Mouse (Mus musculus): ENCODE measurements around the gene Eps8l1. TPM values are rescaled to one million over a fixed set of nuclear protein-coding genes. Genes with fewer than 3 reads are reported as not detected.

The Eps8l1 gene
- polyA plus RNA-seq, 1 experiment from 2014 or later, result 8.2 TPM

GRCm38 (mm10) chr7:4502421-4503090 is 42.1 kb downstream of the Eps8l1 start:
- Histone ChIP-seq H3K9ac (replicated peaks) (peak overlapping the region; percentile 97), H3K36me3 (0 out of 2 replicates have a peak, but pooled peaks cover 7% of the 10 kb centered on the region), H3K27me3 (no peaks in the 10 kb centered on the region), H3K27ac (no peak overlapping the region), H3K4me2 (replicated peaks) (peak overlapping the region; percentile 85), H3K4me1 (replicated peaks) (peaks cover 36% of the 10 kb centered on the region), H3K9me3 (no peaks in the 10 kb centered on the region), H3K4me3 (replicated peaks) (peak overlapping the region; percentile 92)
- 14% methylated on average over 14 of the region's 14 CpGs for WGBS
- peak; percentile 29 for ATAC-seq

GRCm38 (mm10) chr7:4503100-4503499 is 42.6 kb downstream of the Eps8l1 start:
- no peaks in the 10 kb centered on the region for H3K9me3 ChIP-seq
- peaks cover 31% of the 10 kb centered on the region for H3K4me1 ChIP-seq (replicated peaks)
- no peak overlapping the region for H3K9ac ChIP-seq (replicated peaks)
- 0 out of 2 replicates have a peak, but pooled peaks cover 4% of the 10 kb centered on the region for H3K36me3 ChIP-seq
- no peaks in the 10 kb centered on the region for H3K27me3 ChIP-seq
- ATAC-seq, result no peak
- WGBS, result 76% methylated on average over 4 of the region's 4 CpGs
- no peak overlapping the region for H3K4me2 ChIP-seq (replicated peaks)
- H3K27ac ChIP-seq, result no peak overlapping the region
- no peak overlapping the region; the same call in 1 of the 2 replicates for H3K4me3 ChIP-seq (replicated peaks)

- whole genome bisulfite sequencing, result 85% methylated on average over 5 of the region's 5 CpGs
- Histone ChIP-seq H3K36me3 (0 out of 2 replicates have a peak, but pooled peaks cover 4% of the 10 kb centered on the region), H3K4me1 (replicated peaks) (peaks cover 23% of the 10 kb centered on the region), H3K4me2 (replicated peaks) (no peak overlapping the region), H3K27me3 (0 out of 2 replicates have a peak, but pooled peaks cover 3% of the 10 kb centered on the region), H3K9me3 (no peaks in the 10 kb centered on the region), H3K27ac (no peak overlapping the region), H3K4me3 (replicated peaks) (no peak overlapping the region), H3K9ac (replicated peaks) (no peak overlapping the region)
- no peak for ATAC-seq
These were observed 43.4 kb downstream of the Eps8l1 start for GRCm38 (mm10) chr7:4503858-4504257.

- 62% methylated on average over 11 of the region's 11 CpGs for WGBS
- no peak for ATAC-seq
- Histone ChIP-seq H3K27ac (no peak overlapping the region), H3K27me3 (0 out of 2 replicates have a peak, but pooled peaks cover 3% of the 10 kb centered on the region), H3K9ac (replicated peaks) (no peak overlapping the region), H3K4me2 (replicated peaks) (no peak overlapping the region), H3K9me3 (no peaks in the 10 kb centered on the region), H3K4me1 (replicated peaks) (peaks cover 15% of the 10 kb centered on the region), H3K4me3 (replicated peaks) (no peak overlapping the region), H3K36me3 (no peaks in the 10 kb centered on the region)
These were observed 44.4 kb downstream of the Eps8l1 start for GRCm38 (mm10) chr7:4504646-4505435.

- Histone ChIP-seq H3K27me3 (0 out of 2 replicates have a peak, but pooled peaks cover 3% of the 10 kb centered on the region), H3K4me2 (replicated peaks) (no peak overlapping the region), H3K9ac (replicated peaks) (no peak overlapping the region), H3K27ac (no peak overlapping the region), H3K4me1 (replicated peaks) (peaks cover 13% of the 10 kb centered on the region; the same call in 1 of the 2 replicates), H3K4me3 (replicated peaks) (no peak overlapping the region), H3K9me3 (no peaks in the 10 kb centered on the region), H3K36me3 (no peaks in the 10 kb centered on the region)
- ATAC-seq, result no peak
- 67% methylated on average over 3 of the region's 4 CpGs for WGBS
These were observed 46.7 kb downstream of the Eps8l1 start for GRCm38 (mm10) chr7:4507220-4507619.

- Histone ChIP-seq H3K36me3 (no peaks in the 10 kb centered on the region), H3K27ac (no peak overlapping the region), H3K9me3 (no peaks in the 10 kb centered on the region), H3K4me2 (replicated peaks) (no peak overlapping the region), H3K4me3 (replicated peaks) (no peak overlapping the region), H3K27me3 (0 out of 2 replicates have a peak, but pooled peaks cover 3% of the 10 kb centered on the region), H3K4me1 (replicated peaks) (0 out of 2 replicates have a peak, but pooled peaks cover 10% of the 10 kb centered on the region), H3K9ac (replicated peaks) (no peak overlapping the region)
- 63% methylated on average over 30 of the region's 32 CpGs for WGBS
- ATAC-seq, result no peak
These were observed 47.7 kb downstream of the Eps8l1 start for GRCm38 (mm10) chr7:4508062-4508738.

- no peaks in the 10 kb centered on the region for H3K9me3 ChIP-seq
- no peak overlapping the region for H3K27ac ChIP-seq
- no peak for ATAC-seq
- H3K9ac ChIP-seq (replicated peaks), result no peak overlapping the region
- no peak overlapping the region for H3K4me2 ChIP-seq (replicated peaks)
- WGBS, result 83% methylated on average over 8 of the region's 8 CpGs
- H3K36me3 ChIP-seq, result no peaks in the 10 kb centered on the region
- H3K4me3 ChIP-seq (replicated peaks), result no peak overlapping the region
- 0 out of 2 replicates have a peak, but pooled peaks cover 3% of the 10 kb centered on the region for H3K27me3 ChIP-seq
- 0 out of 2 replicates have a peak, but pooled peaks cover 10% of the 10 kb centered on the region for H3K4me1 ChIP-seq (replicated peaks)
These were observed 48.3 kb downstream of the Eps8l1 start for GRCm38 (mm10) chr7:4508739-4509116.

- H3K9ac ChIP-seq (replicated peaks), result no peak overlapping the region
- H3K36me3 ChIP-seq, result no peaks in the 10 kb centered on the region
- peaks cover 18% of the 10 kb centered on the region for H3K4me1 ChIP-seq (replicated peaks)
- no peak overlapping the region for H3K4me2 ChIP-seq (replicated peaks)
- H3K9me3 ChIP-seq, result no peaks in the 10 kb centered on the region
- 0 out of 2 replicates have a peak overlapping the region, but pooled peaks have one; percentile 39 for H3K27ac ChIP-seq
- 16% methylated on average over 24 of the region's 24 CpGs for WGBS
- H3K27me3 ChIP-seq, result 0 out of 2 replicates have a peak, but pooled peaks cover 3% of the 10 kb centered on the region
- ATAC-seq, result peak; percentile 86
- no peak overlapping the region for H3K4me3 ChIP-seq (replicated peaks)
These were observed 49.6 kb downstream of the Eps8l1 start for GRCm38 (mm10) chr7:4509863-4510608.

GRCm38 (mm10) chr7:4511489-4512224 is 51.2 kb downstream of the Eps8l1 start:
- ATAC-seq, result no peak
- Histone ChIP-seq H3K36me3 (no peaks in the 10 kb centered on the region), H3K4me3 (replicated peaks) (no peak overlapping the region), H3K4me1 (replicated peaks) (peaks cover 31% of the 10 kb centered on the region), H3K9me3 (no peaks in the 10 kb centered on the region), H3K27ac (no peak overlapping the region), H3K4me2 (replicated peaks) (no peak overlapping the region), H3K9ac (replicated peaks) (no peak overlapping the region), H3K27me3 (0 out of 2 replicates have a peak, but pooled peaks cover 3% of the 10 kb centered on the region)
- 85% methylated on average over 8 of the region's 8 CpGs for WGBS

GRCm38 (mm10) chr7:4513236-4513635 is 52.8 kb downstream of the Eps8l1 start:
- 33% methylated on average over 13 of the region's 13 CpGs for WGBS

More at GRCm38 (mm10) chr7:4513236-4513635, 52.8 kb downstream of the Eps8l1 start:
- no peak for ATAC-seq
- Histone ChIP-seq H3K27ac (no peak overlapping the region), H3K4me1 (replicated peaks) (peaks cover 31% of the 10 kb centered on the region), H3K9ac (replicated peaks) (no peak overlapping the region), H3K36me3 (no peaks in the 10 kb centered on the region), H3K9me3 (no peaks in the 10 kb centered on the region), H3K4me3 (replicated peaks) (no peak overlapping the region), H3K4me2 (replicated peaks) (no peak overlapping the region), H3K27me3 (0 out of 2 replicates have a peak, but pooled peaks cover 3% of the 10 kb centered on the region)
